21 mouse cellular contexts compared by ENCODE assay signal in the genomic region with DNA sequence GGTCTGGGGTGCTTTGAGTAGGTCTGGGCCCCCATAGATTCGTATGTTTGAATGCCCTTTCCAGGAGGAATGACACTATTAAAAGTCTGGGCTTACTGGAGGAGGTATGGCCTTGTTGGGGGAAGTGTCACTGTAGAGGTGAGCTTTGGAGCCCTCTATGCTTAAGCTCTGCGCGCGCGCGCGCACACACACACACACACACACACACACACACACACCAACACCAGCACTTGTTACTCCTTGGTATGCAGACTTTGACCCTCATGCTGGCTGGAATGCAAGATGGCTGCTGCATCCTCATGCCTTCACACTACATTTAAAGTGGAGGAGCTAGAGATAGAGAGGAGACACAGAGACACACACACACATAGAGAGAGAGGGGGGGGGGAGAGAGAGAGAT. TPM values are rescaled to one million over a fixed set of nuclear protein-coding genes. Genes with fewer than 3 reads are reported as not detected.
A peak's percentile ranks its signal among the peaks of the same experiment; 100 is the strongest.
DNase-seq lines count a peak whose midpoint lies in the region; ATAC-seq and TF ChIP-seq lines count a peak whose summit lies in the region.
"Had no signal": no experiment of that assay in that cellular context is flagged by ENCODE, and none has a peak within 500 bp of the region (broad histone marks: within the 10 kb centered on the region; RNA-seq: fewer than 3 reads in every experiment).

No protein-coding gene starts in this region.

- no peak overlapping the region for H3K4me3 ChIP-seq in intestine, embryonic 14.5 days (ENCODE audit: low read depth, low read length)
- no peak overlapping the region for H3K4me3 ChIP-seq in intestine, postnatal 0 days (ENCODE audit: low read depth, low read length)
- H3K4me3 ChIP-seq in midbrain, embryonic 11.5 days (ENCODE audit: low read depth, low read length): no peak overlapping the region
- no peak overlapping the region for H3K4me3 ChIP-seq in midbrain, embryonic 13.5 days (replicated peaks)
- H3K4me3 ChIP-seq in stomach, postnatal 0 days (ENCODE audit: low read depth, low read length): no peak overlapping the region
- H3K4me3 ChIP-seq: embryonic facial prominence, embryonic 15.5 days; gastrocnemius, adult 2 months; heart, embryonic 15.5 days; hindbrain, embryonic 15.5 days; midbrain, embryonic 10.5 days; neural tube, embryonic 15.5 days had no signal

- TF ChIP-seq EP300 in stomach, postnatal 0 days (optimal IDR thresholded peaks at IDR 0.05): no peak

- DNase-seq in intestine, embryonic 14.5 days (ENCODE audit: low spot score): peak; percentile 16
- DNase-seq in midbrain, embryonic 11.5 days (ENCODE audit: low spot score, missing footprints): peak; percentile 19
- DNase-seq in kidney, postnatal 36 days: peak; percentile 56 to 69
- DNase-seq in stomach, postnatal 0 days (ENCODE audit: low spot score): no peak
- no peak for DNase-seq in spleen, postnatal 4 days (ENCODE audit: low spot score in 2 of 2)
- DNase-seq in embryo, embryonic 10 days (ENCODE audit: low spot score): no peak
- DNase-seq: adrenal gland, postnatal 14 days; cerebellum, adult 8-10 months; cerebellum, postnatal 36 days; gastrocnemius, adult 2 months; heart, postnatal 4 days; lung, postnatal 4 days; thymus, postnatal 14 days had no signal

- no peaks in the 10 kb centered on the region for H3K27me3 ChIP-seq in intestine, embryonic 14.5 days (replicated peaks; ENCODE audit: control insufficient read depth, insufficient read depth, low read length)
- no peaks in the 10 kb centered on the region for H3K27me3 ChIP-seq in intestine, postnatal 0 days (replicated peaks; ENCODE audit: control insufficient read depth, insufficient read depth, low read length)
- H3K27me3 ChIP-seq in midbrain, embryonic 11.5 days (ENCODE audit: control insufficient read depth, insufficient read depth, low read length): no peaks in the 10 kb centered on the region
- no peaks in the 10 kb centered on the region for H3K27me3 ChIP-seq in midbrain, embryonic 13.5 days
- H3K27me3 ChIP-seq in stomach, postnatal 0 days (ENCODE audit: control insufficient read depth, insufficient read depth, low read length): no peaks in the 10 kb centered on the region
- H3K27me3 ChIP-seq: embryonic facial prominence, embryonic 15.5 days; heart, embryonic 15.5 days; hindbrain, embryonic 15.5 days; neural tube, embryonic 15.5 days had no signal

- no peaks in the 10 kb centered on the region for H3K36me3 ChIP-seq in intestine, embryonic 14.5 days (ENCODE audit: control insufficient read depth, insufficient read depth, low read length)
- no peaks in the 10 kb centered on the region for H3K36me3 ChIP-seq in intestine, postnatal 0 days (ENCODE audit: control insufficient read depth, insufficient read depth)
- no peaks in the 10 kb centered on the region for H3K36me3 ChIP-seq in midbrain, embryonic 11.5 days (ENCODE audit: control insufficient read depth, insufficient read depth, low read length)
- no peaks in the 10 kb centered on the region for H3K36me3 ChIP-seq in midbrain, embryonic 13.5 days
- no peaks in the 10 kb centered on the region for H3K36me3 ChIP-seq in stomach, postnatal 0 days (ENCODE audit: control insufficient read depth, insufficient read depth, low read length)
- H3K36me3 ChIP-seq: embryonic facial prominence, embryonic 15.5 days; heart, embryonic 15.5 days; hindbrain, embryonic 15.5 days; midbrain, embryonic 10.5 days; neural tube, embryonic 15.5 days had no signal

- no peak overlapping the region for H3K27ac ChIP-seq in intestine, embryonic 14.5 days (ENCODE audit: low read depth)
- no peak overlapping the region for H3K27ac ChIP-seq in intestine, postnatal 0 days (ENCODE audit: low read depth, low read length)
- H3K27ac ChIP-seq in midbrain, embryonic 11.5 days (ENCODE audit: low read depth, low read length): no peak overlapping the region
- H3K27ac ChIP-seq in midbrain, embryonic 13.5 days: no peak overlapping the region
- no peak overlapping the region for H3K27ac ChIP-seq in stomach, postnatal 0 days (replicated peaks)
- H3K27ac ChIP-seq: embryonic facial prominence, embryonic 15.5 days; gastrocnemius, adult 2 months; heart, embryonic 15.5 days; hindbrain, embryonic 15.5 days; midbrain, embryonic 10.5 days; neural tube, embryonic 15.5 days had no signal

- H3K4me1 ChIP-seq in intestine, embryonic 14.5 days (replicated peaks; ENCODE audit: control insufficient read depth, insufficient read depth, low read length): no peaks in the 10 kb centered on the region
- peaks cover 4% of the 10 kb centered on the region; the same call in 1 of the 2 replicates for H3K4me1 ChIP-seq in intestine, postnatal 0 days (replicated peaks; ENCODE audit: control insufficient read depth, insufficient read depth, low read length)
- H3K4me1 ChIP-seq in midbrain, embryonic 11.5 days (ENCODE audit: control insufficient read depth, insufficient read depth, low read length): no peaks in the 10 kb centered on the region
- no peaks in the 10 kb centered on the region for H3K4me1 ChIP-seq in midbrain, embryonic 13.5 days (replicated peaks)
- no peaks in the 10 kb centered on the region for H3K4me1 ChIP-seq in stomach, postnatal 0 days (replicated peaks; ENCODE audit: control insufficient read depth, insufficient read depth)
- H3K4me1 ChIP-seq: embryonic facial prominence, embryonic 15.5 days; heart, embryonic 15.5 days; hindbrain, embryonic 15.5 days; midbrain, embryonic 10.5 days; neural tube, embryonic 15.5 days had no signal

- TF ChIP-seq CTCF in intestine, postnatal 0 days (IDR thresholded peaks at IDR 0.05; ENCODE audit: low read depth): no peak
- no peak for TF ChIP-seq CTCF in stomach, postnatal 0 days (IDR thresholded peaks at IDR 0.05; ENCODE audit: low read depth)

- H3K9ac ChIP-seq in intestine, embryonic 14.5 days (ENCODE audit: low read length): no peak overlapping the region
- H3K9ac ChIP-seq in intestine, postnatal 0 days (ENCODE audit: low read depth, low read length): no peak overlapping the region
- no peak overlapping the region for H3K9ac ChIP-seq in midbrain, embryonic 11.5 days (ENCODE audit: low read length)
- no peak overlapping the region for H3K9ac ChIP-seq in midbrain, embryonic 13.5 days (replicated peaks)
- H3K9ac ChIP-seq in stomach, postnatal 0 days (ENCODE audit: low read length): no peak overlapping the region
- H3K9ac ChIP-seq: embryonic facial prominence, embryonic 15.5 days; heart, embryonic 15.5 days; hindbrain, embryonic 15.5 days; neural tube, embryonic 15.5 days had no signal

- 95% methylated on average over 7 of the region's 7 CpGs for WGBS in intestine, embryonic 14.5 days
- WGBS in intestine, postnatal 0 days: 93% methylated on average over 7 of the region's 7 CpGs
- 97% methylated on average over 7 of the region's 7 CpGs for WGBS in midbrain, embryonic 11.5 days
- WGBS in midbrain, embryonic 13.5 days: 94% methylated on average over 7 of the region's 7 CpGs
- 96% methylated on average over 7 of the region's 7 CpGs for WGBS in stomach, postnatal 0 days

- no peak for ATAC-seq in intestine, embryonic 14.5 days (replicated peaks; ENCODE audit: low FRiP score, low TSS enrichment, low read depth)
- no peak for ATAC-seq in intestine, postnatal 0 days
- ATAC-seq in midbrain, embryonic 11.5 days (ENCODE audit: low FRiP score): no peak
- ATAC-seq in midbrain, embryonic 13.5 days: no peak
- peak; percentile 65; the same call in 1 of the 2 replicates for ATAC-seq in stomach, postnatal 0 days (ENCODE audit: low FRiP score, low TSS enrichment)
- ATAC-seq: forebrain, embryonic 14.5 days had no signal

- H3K4me2 ChIP-seq in intestine, embryonic 14.5 days (ENCODE audit: low read length): no peak overlapping the region
- H3K4me2 ChIP-seq in intestine, postnatal 0 days (replicated peaks; ENCODE audit: low read depth): no peak overlapping the region
- no peak overlapping the region for H3K4me2 ChIP-seq in midbrain, embryonic 11.5 days
- no peak overlapping the region for H3K4me2 ChIP-seq in midbrain, embryonic 13.5 days (replicated peaks)
- H3K4me2 ChIP-seq in stomach, postnatal 0 days (replicated peaks; ENCODE audit: low read depth): no peak overlapping the region
- H3K4me2 ChIP-seq: embryonic facial prominence, embryonic 15.5 days; heart, embryonic 15.5 days; hindbrain, embryonic 15.5 days; neural tube, embryonic 15.5 days had no signal

- no peaks in the 10 kb centered on the region for H3K9me3 ChIP-seq in intestine, embryonic 14.5 days (ENCODE audit: control insufficient read depth, low read length)
- no peaks in the 10 kb centered on the region for H3K9me3 ChIP-seq in intestine, postnatal 0 days (ENCODE audit: control insufficient read depth)
- no peaks in the 10 kb centered on the region for H3K9me3 ChIP-seq in midbrain, embryonic 11.5 days (ENCODE audit: control insufficient read depth, low read length)
- no peaks in the 10 kb centered on the region for H3K9me3 ChIP-seq in midbrain, embryonic 13.5 days
- H3K9me3 ChIP-seq in stomach, postnatal 0 days (ENCODE audit: control insufficient read depth, low read length): no peaks in the 10 kb centered on the region
- H3K9me3 ChIP-seq: embryonic facial prominence, embryonic 15.5 days; heart, embryonic 15.5 days; hindbrain, embryonic 15.5 days; midbrain, embryonic 10.5 days; neural tube, embryonic 15.5 days had no signal

RNA-seq across cellular contexts. Expression of a gene that starts 17.2 kb away (rescaled TPM):
- 69.0 and 71.8 TPM in 2 replicates for polyA plus RNA-seq in intestine, embryonic 14.5 days (2014; fragmentation: Nextera tagmentation; extraction: Ambion mirVana)
- polyA plus RNA-seq in intestine, postnatal 0 days (2015; fragmentation: Nextera tagmentation; extraction: Ambion mirVana): 73.6 and 79.4 TPM in 2 replicates
- polyA plus RNA-seq in midbrain, embryonic 11.5 days (2014; fragmentation: Nextera tagmentation; extraction: Ambion mirVana): 100 and 105 TPM in 2 replicates
- 99.3 and 103 TPM in 2 replicates for polyA plus RNA-seq in midbrain, embryonic 13.5 days (2015; fragmentation: Nextera tagmentation; extraction: Ambion mirVana)
- polyA plus RNA-seq in stomach, postnatal 0 days (2015; fragmentation: Nextera tagmentation; extraction: Ambion mirVana): 52.8 and 54.5 TPM in 2 replicates

RNA-seq across cellular contexts. Expression of a gene that starts 46.8 kb away (rescaled TPM):
- 19.3 and 20.5 TPM in 2 replicates for polyA plus RNA-seq in intestine, embryonic 14.5 days (2014; fragmentation: Nextera tagmentation; extraction: Ambion mirVana)
- polyA plus RNA-seq in intestine, postnatal 0 days (2015; fragmentation: Nextera tagmentation; extraction: Ambion mirVana): 2.0 and 2.3 TPM in 2 replicates
- polyA plus RNA-seq in midbrain, embryonic 11.5 days (2014; fragmentation: Nextera tagmentation; extraction: Ambion mirVana): 8.6 and 9.9 TPM in 2 replicates
- 4.4 and 4.9 TPM in 2 replicates for polyA plus RNA-seq in midbrain, embryonic 13.5 days (2015; fragmentation: Nextera tagmentation; extraction: Ambion mirVana)
- 11.0 and 11.8 TPM in 2 replicates for polyA plus RNA-seq in stomach, postnatal 0 days (2015; fragmentation: Nextera tagmentation; extraction: Ambion mirVana)

Comparison
In these comparisons a context has a peak if more than half of its experiments do, and no peak if none do; other contexts are left out.
1. DNase-seq: peak in intestine, embryonic 14.5 days (single experiment), midbrain, embryonic 11.5 days (single experiment) and kidney, postnatal 36 days (2 of 2); none in stomach, postnatal 0 days (single experiment), spleen, postnatal 4 days (0 of 2) and embryo, embryonic 10 days (single experiment).